ENCODE assay signal across 1 mouse cellular context in genomic region chr8:127317914-127318313, GRCm38 (mm10).
TF ChIP-seq lines count a peak whose summit lies in the region.

No protein-coding gene starts in this region.

TF ChIP-seq in CH12.LX, 34 proteins besides CTCF, POLR2A, EP300 and RAD21 (continued from another document):
- TF ChIP-seq GABPA (IDR thresholded peaks at IDR 0.05; ENCODE audit: insufficient replicate concordance, low read depth, low read length) (no peak), USF1 (IDR thresholded peaks at IDR 0.05; ENCODE audit: low read depth, low read length) (no peak), JUND (conservative IDR thresholded peaks at IDR 0.05; ENCODE audit: low read depth, low read length) (no peak), TBP (conservative IDR thresholded peaks at IDR 0.05; ENCODE audit: low read depth, low read length) (no peak), USF2 (conservative IDR thresholded peaks at IDR 0.05; ENCODE audit: low read depth, low read length) (no peak)
